Mouse (Mus musculus) stomach, embryonic 14.5 days (tissue): ENCODE results near the gene Trpm3. TPM values are rescaled to one million over a fixed set of nuclear protein-coding genes. Genes with fewer than 3 reads are reported as not detected.
"Not testable (repeated sequence)": the region's sequence is repeated elsewhere in the genome, so short reads cannot be mapped to it uniquely, and the experiment has no call there.

ENCODE experiments used
- ATAC-seq: fragments of 200-750 bp; cut with Nextera tagmentation; 2 replicates; pipeline ENCODE4 v1.8.0; 2017; ENCODE audit warnings: low read depth, moderate TSS enrichment; ENCODE audit not compliant: insufficient number of reproducible peaks, insufficient read depth, low FRiP score
- H3K27ac ChIP-seq: fragments of 300-500 bp; sonication (generic); 2 replicates; pipeline ENCODE4 v1.5.1; 2014; ENCODE audit warnings: mild to moderate bottlenecking, low read length, moderate library complexity, mixed read lengths
- H3K27me3 ChIP-seq: fragments of 300-500 bp; sonication (generic); 2 replicates; pipeline ENCODE4 v1.6.1; 2014; ENCODE audit warnings: low read length, control low read depth, mixed read lengths; ENCODE audit not compliant: control insufficient read depth, insufficient read depth
- H3K36me3 ChIP-seq: fragments of 300-500 bp; sonication (generic); 2 replicates; pipeline ENCODE4 v1.6.1; 2014; ENCODE audit warnings: mild to moderate bottlenecking, control low read depth, low read length, moderate library complexity, mixed read lengths; ENCODE audit not compliant: control insufficient read depth, insufficient read depth
- H3K4me1 ChIP-seq: fragments of 300-500 bp; sonication (generic); 2 replicates; pipeline ENCODE4 v1.6.1; 2014; ENCODE audit warnings: low read length, control low read depth, mixed read lengths; ENCODE audit not compliant: control insufficient read depth, insufficient read depth
- H3K4me2 ChIP-seq: fragments of 300-500 bp; sonication (generic); replicated peaks from 2 replicates; pipeline ENCODE4 v1.6.1; 2014; ENCODE audit warnings: low read depth, low read length, control low read depth
- H3K4me3 ChIP-seq: fragments of 300-500 bp; sonication (generic); 2 replicates; pipeline ENCODE4 v1.5.1; 2014; ENCODE audit warnings: low read depth, low read length, control low read depth
- H3K9ac ChIP-seq: fragments of 300-500 bp; sonication (generic); replicated peaks from 2 replicates; pipeline ENCODE4 v1.6.1; 2014; ENCODE audit warnings: low read depth, mild to moderate bottlenecking, control low read depth, low read length, moderate library complexity, mixed read lengths
- H3K9me3 ChIP-seq: fragments of 300-500 bp; sonication (generic); 2 replicates; pipeline ENCODE4 v1.6.1; 2016; ENCODE audit warnings: low read depth, low read length, control low read depth; ENCODE audit not compliant: control insufficient read depth
- WGBS: fragments of 180-500 bp; shearing (Covaris S2); extraction: QIAGEN DNeasy Blood & Tissue Kit; methylation state at CpG from one replicate; pipeline ENCODE4 v1.1.7; 2014; 5-methylcytosine and 5-hydroxymethylcytosine counted together
- polyA plus RNA-seq: library from polyadenylated mRNA; unstranded; fragments of >200 nt; fragmentation: Nextera tagmentation; extraction: Ambion mirVana; gene quantifications from 2 replicates; pipeline ENCODE4 v1.2.1, GENCODE M21; 2014

The Trpm3 gene
- polyA plus RNA-seq, 1 experiment from 2014 or later, result 0.97 TPM

DNA sequence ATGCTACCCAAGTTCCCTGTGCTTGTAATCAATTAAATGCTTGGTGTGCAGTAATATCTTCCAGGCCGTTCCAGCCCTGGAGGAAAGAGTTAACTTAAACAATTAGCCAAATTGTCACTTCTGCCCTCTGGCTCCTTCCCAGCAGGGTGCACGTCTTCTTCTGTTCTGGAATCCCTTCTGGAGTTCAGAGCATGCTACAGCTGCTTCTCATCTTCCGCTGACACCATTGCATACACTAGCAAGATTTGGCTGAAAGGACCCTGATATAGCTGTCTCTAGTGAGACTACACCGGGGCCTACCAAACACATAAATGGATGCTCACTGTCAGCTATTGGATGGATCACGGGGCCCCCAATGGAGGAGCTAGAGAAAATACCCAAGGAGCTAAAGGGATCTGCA lies 712.6 kb downstream of the Trpm3 start:
- not testable (repeated sequence) for ATAC-seq, H3K27me3 ChIP-seq, H3K36me3 ChIP-seq, H3K4me2 ChIP-seq, H3K9ac ChIP-seq, H3K9me3 ChIP-seq, H3K4me1 ChIP-seq, H3K4me3 ChIP-seq, H3K27ac ChIP-seq
- WGBS, result 46% methylated on average over 5 of the region's 5 CpGs

DNA sequence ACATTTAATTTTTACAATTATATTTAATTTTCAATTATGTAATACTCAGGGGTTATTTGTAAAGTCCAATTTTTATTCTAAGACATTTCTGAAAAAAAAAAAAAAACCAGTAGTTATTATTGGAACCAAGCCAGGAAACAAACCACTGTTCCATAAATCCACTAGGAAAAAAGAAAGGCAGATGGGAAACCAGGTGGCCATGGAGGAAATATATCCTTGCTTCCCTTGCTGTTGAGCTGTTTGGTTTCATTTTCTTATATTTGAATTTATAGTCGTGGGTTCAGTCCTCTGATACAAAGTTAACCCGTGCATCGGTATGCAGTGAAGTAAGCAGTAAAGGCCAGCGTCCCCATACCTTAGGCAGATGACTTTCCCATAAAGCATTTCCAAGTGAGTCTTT lies 720.8 kb downstream of the Trpm3 start:
- Histone ChIP-seq H3K9me3 (no peaks in the 10 kb centered on the region), H3K4me1 (no peaks in the 10 kb centered on the region), H3K9ac (no peak overlapping the region), H3K4me2 (no peak overlapping the region), H3K36me3 (no peaks in the 10 kb centered on the region), H3K27me3 (no peaks in the 10 kb centered on the region), H3K4me3 (no peak overlapping the region), H3K27ac (no peak overlapping the region)
- WGBS, result 60% methylated on average over 4 of the region's 4 CpGs
- ATAC-seq, result no peak

DNA sequence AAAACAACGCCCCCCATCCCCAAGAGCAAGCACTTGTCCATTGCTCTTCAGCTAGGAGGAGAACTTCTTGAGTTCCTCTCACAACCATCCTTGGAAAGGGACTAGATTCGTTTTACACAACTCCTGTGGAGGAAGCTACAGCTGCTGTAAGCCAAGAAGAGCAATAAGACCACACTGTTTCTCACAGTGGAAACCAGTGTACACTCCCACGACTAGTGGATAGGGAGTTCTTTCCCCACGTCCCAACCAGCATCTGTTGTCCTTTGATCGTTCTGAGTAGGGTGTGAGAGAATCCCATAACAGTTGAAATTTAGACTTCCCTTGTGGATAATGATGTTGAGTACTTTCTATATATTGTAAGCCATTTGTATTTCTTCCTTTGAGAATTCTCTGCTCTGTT lies 728.6 kb downstream of the Trpm3 start:
- H3K4me3 ChIP-seq, result no peak overlapping the region

DNA sequence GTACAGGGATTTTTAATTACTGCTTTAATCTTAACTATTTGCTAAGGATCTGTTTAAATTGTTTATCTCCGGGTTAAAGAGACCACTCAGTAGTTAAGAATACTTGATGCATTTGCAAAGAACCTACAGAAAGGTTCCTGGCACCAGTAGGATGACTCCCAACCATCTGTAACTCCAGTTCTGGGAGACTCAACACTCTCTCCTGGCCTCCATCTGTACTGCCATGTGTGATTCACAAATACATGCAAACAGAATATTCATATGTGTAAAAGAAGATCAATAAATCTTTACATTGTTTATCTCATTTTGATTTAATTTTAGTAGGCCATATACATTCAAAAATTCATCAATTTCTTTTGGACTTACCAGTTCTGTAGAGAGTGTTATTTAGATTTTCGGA lies 731.0 kb downstream of the Trpm3 start:
- Histone ChIP-seq H3K4me2 (no peak overlapping the region), H3K4me1 (no peaks in the 10 kb centered on the region), H3K36me3 (no peaks in the 10 kb centered on the region), H3K4me3 (no peak overlapping the region), H3K27ac (no peak overlapping the region), H3K9me3 (no peaks in the 10 kb centered on the region), H3K9ac (no peak overlapping the region), H3K27me3 (no peaks in the 10 kb centered on the region)
- no peak for ATAC-seq
- 81% methylated on average over 2 of the region's 2 CpGs for WGBS

More for the DNA sequence above, 728.6 kb downstream of the Trpm3 start:
- H3K27ac ChIP-seq, result no peak overlapping the region
- no peaks in the 10 kb centered on the region for H3K9me3 ChIP-seq
- H3K4me2 ChIP-seq, result no peak overlapping the region
- no peaks in the 10 kb centered on the region for H3K27me3 ChIP-seq
- no peaks in the 10 kb centered on the region for H3K36me3 ChIP-seq
- no peaks in the 10 kb centered on the region for H3K4me1 ChIP-seq
- 81% methylated on average over 5 of the region's 5 CpGs for WGBS
- ATAC-seq, result no peak
- H3K9ac ChIP-seq, result no peak overlapping the region

DNA sequence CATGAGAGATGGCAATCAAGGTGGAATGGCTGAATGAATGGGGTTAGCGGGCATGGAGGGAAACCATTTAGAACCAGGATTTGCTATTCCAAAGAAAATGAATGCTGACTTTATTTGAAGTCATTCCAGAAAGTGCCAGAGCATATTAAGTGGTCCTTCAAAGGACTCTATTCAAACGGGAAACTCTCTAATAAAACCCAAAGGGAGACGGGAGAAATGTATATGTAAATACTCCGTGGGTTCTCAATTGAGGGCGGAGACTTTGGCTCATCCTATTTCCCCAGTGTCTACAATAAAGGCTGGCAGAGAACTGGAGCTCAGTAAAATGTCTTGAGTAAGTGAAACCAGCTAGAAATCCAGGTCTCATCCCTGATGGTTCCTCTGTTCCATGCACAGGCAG lies 733.6 kb downstream of the Trpm3 start:
- 60% methylated on average over 5 of the region's 5 CpGs for WGBS
- no peak overlapping the region for H3K27ac ChIP-seq
- H3K4me3 ChIP-seq, result no peak overlapping the region
- H3K27me3 ChIP-seq, result no peaks in the 10 kb centered on the region
- no peak overlapping the region for H3K9ac ChIP-seq
- H3K9me3 ChIP-seq, result no peaks in the 10 kb centered on the region
- no peaks in the 10 kb centered on the region for H3K36me3 ChIP-seq
- H3K4me2 ChIP-seq, result no peak overlapping the region
- H3K4me1 ChIP-seq, result no peaks in the 10 kb centered on the region
- ATAC-seq, result no peak

DNA sequence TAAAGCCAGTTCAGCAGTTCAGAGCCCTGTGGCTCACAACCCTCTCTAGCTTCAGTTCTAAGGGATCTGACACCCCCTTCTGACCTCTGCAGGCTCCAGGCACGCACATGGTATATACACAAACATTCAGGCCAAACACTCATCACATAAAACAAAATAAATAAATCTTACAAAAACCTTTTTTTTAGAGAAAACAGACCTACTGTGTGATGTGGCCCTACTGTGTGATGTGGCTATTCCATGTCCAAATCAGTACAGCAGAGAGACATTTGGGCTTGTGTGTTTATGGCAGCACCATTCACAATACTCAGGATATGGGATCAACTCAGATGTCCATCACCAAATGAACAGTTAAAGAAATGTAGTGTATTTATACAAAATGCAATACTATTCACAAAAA lies 741.4 kb downstream of the Trpm3 start:
- no peak overlapping the region for H3K27ac ChIP-seq
- ATAC-seq, result no peak
- no peak overlapping the region for H3K4me3 ChIP-seq
- H3K4me1 ChIP-seq, result no peaks in the 10 kb centered on the region
- H3K27me3 ChIP-seq, result no peaks in the 10 kb centered on the region
- H3K4me2 ChIP-seq, result no peak overlapping the region
- no peaks in the 10 kb centered on the region for H3K9me3 ChIP-seq
- H3K36me3 ChIP-seq, result no peaks in the 10 kb centered on the region
- 54% methylated on average over 1 of the region's 1 CpGs for WGBS
- no peak overlapping the region for H3K9ac ChIP-seq

DNA sequence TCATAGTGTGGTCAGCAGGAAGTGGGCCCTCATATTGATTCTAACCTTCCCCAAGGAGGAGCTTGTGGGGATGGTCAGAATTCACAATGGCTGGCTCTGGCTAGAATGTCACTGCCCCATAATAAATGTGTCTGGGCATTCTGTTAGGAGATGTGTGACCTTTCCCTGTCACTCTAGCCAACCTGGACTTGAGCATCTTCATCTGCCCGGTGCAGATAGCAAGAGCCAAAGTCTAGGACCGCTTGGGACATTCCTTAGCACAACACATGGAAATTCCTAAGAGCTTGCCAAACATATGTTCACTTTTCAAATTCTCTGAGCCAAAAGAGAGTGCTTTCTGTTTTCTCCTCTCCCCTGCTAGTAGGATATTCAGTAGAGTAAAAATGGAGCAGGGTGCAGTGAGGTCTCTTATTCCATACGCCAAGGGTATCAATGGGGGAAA lies 743.8 kb downstream of the Trpm3 start:
- WGBS, result 52% methylated on average over 3 of the region's 3 CpGs
- no peaks in the 10 kb centered on the region for H3K27me3 ChIP-seq
- H3K27ac ChIP-seq, result no peak overlapping the region
- H3K36me3 ChIP-seq, result no peaks in the 10 kb centered on the region
- H3K9me3 ChIP-seq, result no peaks in the 10 kb centered on the region
- H3K4me2 ChIP-seq, result no peak overlapping the region
- H3K4me3 ChIP-seq, result no peak overlapping the region
- no peaks in the 10 kb centered on the region for H3K4me1 ChIP-seq
- ATAC-seq, result no peak
- H3K9ac ChIP-seq, result no peak overlapping the region

DNA sequence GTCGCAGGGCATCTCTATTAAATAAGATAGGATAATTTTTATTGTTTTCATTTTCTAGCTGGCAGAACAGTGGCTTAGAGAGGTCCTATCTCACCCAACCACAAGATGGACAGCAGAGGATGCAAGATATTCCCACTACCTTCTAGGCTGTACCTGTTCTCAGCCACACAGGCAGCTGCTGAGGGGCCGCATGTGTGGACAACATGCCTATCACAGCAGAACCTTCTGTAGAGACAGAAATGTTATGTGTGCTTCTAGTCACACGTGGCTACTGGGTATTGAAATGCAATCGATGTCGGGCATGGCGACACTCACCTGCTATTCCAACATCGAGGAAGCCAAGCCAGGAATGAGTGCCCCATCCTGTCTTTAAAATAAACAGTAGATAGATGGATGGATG lies 744.3 kb downstream of the Trpm3 start:
- WGBS, result 84% methylated on average over 7 of the region's 7 CpGs
- no peak for ATAC-seq
- no peak overlapping the region for H3K9ac ChIP-seq
- no peak overlapping the region for H3K4me3 ChIP-seq
- no peaks in the 10 kb centered on the region for H3K4me1 ChIP-seq
- H3K9me3 ChIP-seq, result no peaks in the 10 kb centered on the region
- H3K27ac ChIP-seq, result no peak overlapping the region
- no peaks in the 10 kb centered on the region for H3K27me3 ChIP-seq
- no peak overlapping the region for H3K4me2 ChIP-seq
- H3K36me3 ChIP-seq, result no peaks in the 10 kb centered on the region

DNA sequence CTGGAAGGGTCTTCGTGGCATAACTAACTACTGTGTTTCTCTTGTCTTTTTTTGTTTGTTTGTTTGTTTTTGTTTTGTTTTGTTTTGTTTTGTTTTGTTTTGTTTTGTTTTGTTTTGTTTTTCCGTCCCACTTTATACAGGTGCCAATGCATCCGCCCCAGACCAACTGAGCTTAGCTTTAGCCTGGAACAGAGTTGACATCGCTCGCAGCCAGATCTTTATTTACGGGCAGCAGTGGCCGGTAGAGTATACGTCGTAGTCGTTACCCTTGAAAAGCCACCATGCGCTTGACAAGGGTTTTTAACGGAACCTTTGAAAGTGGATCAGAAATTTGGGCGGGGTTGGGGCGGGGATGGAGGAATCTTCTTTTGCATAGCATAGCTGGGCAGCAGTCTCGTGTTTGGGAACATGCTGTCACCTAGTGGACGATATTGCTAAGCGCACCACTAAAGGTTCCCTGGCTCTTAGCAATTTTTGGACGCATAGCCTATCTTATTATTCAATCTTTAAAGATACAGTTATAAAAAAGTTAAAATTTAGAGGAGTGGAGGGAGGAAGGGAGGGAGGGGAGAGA lies 745.0 kb downstream of the Trpm3 start:
- no peak overlapping the region for H3K4me3 ChIP-seq
- 22% methylated on average over 18 of the region's 18 CpGs for WGBS

More for the DNA sequence above, 745.0 kb downstream of the Trpm3 start:
- Histone ChIP-seq H3K27me3 (no peaks in the 10 kb centered on the region), H3K4me2 (peak overlapping the region; percentile 32; the same call in 1 of the 2 replicates), H3K4me1 (no peaks in the 10 kb centered on the region), H3K9me3 (no peaks in the 10 kb centered on the region), H3K36me3 (no peaks in the 10 kb centered on the region), H3K27ac (no peak overlapping the region), H3K9ac (no peak overlapping the region)
- ATAC-seq, result peak; percentile 74; the same call in 1 of the 2 replicates
